Mouse (Mus musculus) limb, embryonic 12.5 days (tissue): ENCODE measurements around the gene 4930524B15Rik. TPM values are rescaled to one million over a fixed set of nuclear protein-coding genes. Genes with fewer than 3 reads are reported as not detected.

Experiments used
- ATAC-seq: fragments of 200-750 bp; cut with Nextera tagmentation; 2 replicates; pipeline ENCODE4 v1.8.0; 2017; ENCODE audit warnings: low read depth, moderate TSS enrichment; ENCODE audit not compliant: insufficient number of reproducible peaks, insufficient read depth, low FRiP score, low TSS enrichment
- H3K27ac ChIP-seq: fragments of 300-500 bp; sonication (generic); 2 replicates; pipeline ENCODE4 v1.5.1; 2016; ENCODE audit warnings: mild to moderate bottlenecking, moderate library complexity
- H3K27me3 ChIP-seq: fragments of 300-500 bp; sonication (generic); 2 replicates; pipeline ENCODE4 v1.6.1; 2016; ENCODE audit warnings: mild to moderate bottlenecking, moderate library complexity
- H3K36me3 ChIP-seq: fragments of 300-500 bp; sonication (generic); 2 replicates; pipeline ENCODE4 v1.6.1; 2016; ENCODE audit warnings: mild to moderate bottlenecking, moderate library complexity
- H3K4me1 ChIP-seq: fragments of 300-500 bp; sonication (generic); replicated peaks from 2 replicates; pipeline ENCODE4 v1.6.1; 2016
- H3K4me2 ChIP-seq: fragments of 300-500 bp; sonication (generic); 2 replicates; pipeline ENCODE4 v1.6.1; 2016; ENCODE audit warnings: mild to moderate bottlenecking, moderate library complexity
- H3K4me3 ChIP-seq: fragments of 300-500 bp; sonication (generic); replicated peaks from 2 replicates; pipeline ENCODE4 v1.5.1; 2016; ENCODE audit warnings: mild to moderate bottlenecking
- H3K9ac ChIP-seq: fragments of 300-500 bp; sonication (generic); replicated peaks from 2 replicates; pipeline ENCODE4 v1.6.1; 2016; ENCODE audit warnings: mild to moderate bottlenecking, moderate library complexity
- H3K9me3 ChIP-seq: fragments of 300-500 bp; sonication (generic); 2 replicates; pipeline ENCODE4 v1.6.1; 2016; ENCODE audit warnings: mild to moderate bottlenecking, moderate library complexity
- WGBS: fragments of 180-500 bp; shearing (Covaris S2); methylation state at CpG from one replicate; pipeline ENCODE4 v1.1.7; 2016; 5-methylcytosine and 5-hydroxymethylcytosine counted together
- polyA plus RNA-seq: library from polyadenylated mRNA; unstranded; fragments of >200 nt; fragmentation: Nextera tagmentation; extraction: Ambion mirVana; gene quantifications from 2 replicates; pipeline ENCODE4 v1.2.1, GENCODE M21; 2016

The 4930524B15Rik gene
- polyA plus RNA-seq, 1 experiment from 2014 or later = not detected

DNA sequence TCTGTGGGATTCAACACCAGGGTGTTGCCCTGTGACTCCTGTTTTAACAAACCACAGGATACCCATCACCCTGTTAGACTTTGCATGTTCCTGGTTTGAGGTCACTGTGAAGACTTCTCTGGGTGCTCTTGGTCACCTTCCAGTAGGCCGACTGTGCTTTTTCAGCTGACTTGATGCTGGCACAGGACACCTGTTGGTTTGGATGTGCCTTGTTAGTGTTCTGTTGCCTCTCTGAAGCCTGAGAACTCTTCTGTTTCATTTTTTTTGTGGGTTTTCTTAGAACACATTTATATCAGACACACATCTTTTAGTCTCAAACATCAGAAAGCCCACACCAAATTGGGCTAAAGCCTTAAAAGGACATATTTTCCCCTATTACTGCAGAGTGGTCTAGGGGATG, 48.2 kb downstream of the 4930524B15Rik start:
- no peak for ATAC-seq
- no peaks in the 10 kb centered on the region for H3K36me3 ChIP-seq
- WGBS = 82% methylated on average over 1 of the region's 1 CpGs
- peaks cover 31% of the 10 kb centered on the region for H3K4me1 ChIP-seq
- no peaks in the 10 kb centered on the region for H3K27me3 ChIP-seq
- H3K27ac ChIP-seq = no peak overlapping the region
- H3K4me3 ChIP-seq = no peak overlapping the region
- no peaks in the 10 kb centered on the region for H3K9me3 ChIP-seq
- H3K4me2 ChIP-seq = no peak overlapping the region
- no peak overlapping the region for H3K9ac ChIP-seq

DNA sequence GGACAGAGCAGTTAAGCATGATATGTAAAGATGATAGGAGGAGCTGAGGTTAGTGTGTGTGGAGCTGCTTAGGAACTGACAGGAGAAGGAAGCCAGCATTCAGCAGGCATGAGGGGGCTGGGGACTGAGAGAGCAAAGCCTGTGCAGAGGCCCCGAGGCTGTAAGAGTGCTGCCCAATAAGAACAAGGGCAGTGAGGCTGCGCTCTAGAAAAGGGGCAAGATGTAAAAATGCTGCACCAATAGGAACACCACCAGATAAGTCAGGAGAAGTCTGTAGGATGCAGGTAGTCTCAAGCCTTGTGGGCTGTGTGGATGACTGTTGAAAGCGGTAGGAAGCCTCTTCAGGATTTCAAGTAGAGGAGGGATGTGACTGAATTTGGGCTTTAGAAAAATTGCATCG, 52.8 kb downstream of the 4930524B15Rik start:
- H3K4me3 ChIP-seq = no peak overlapping the region
- peaks cover 3% of the 10 kb centered on the region; the same call in 1 of the 2 replicates for H3K27me3 ChIP-seq
- H3K27ac ChIP-seq = no peak overlapping the region
- peaks cover 26% of the 10 kb centered on the region for H3K4me1 ChIP-seq
- WGBS = 50% methylated on average over 4 of the region's 4 CpGs
- peak overlapping the region; percentile 1; the same call in 1 of the 2 replicates for H3K4me2 ChIP-seq
- peak; percentile 26; the same call in 1 of the 2 replicates for ATAC-seq
- H3K9ac ChIP-seq = no peak overlapping the region
- no peaks in the 10 kb centered on the region for H3K36me3 ChIP-seq
- no peaks in the 10 kb centered on the region for H3K9me3 ChIP-seq

GRCm38 (mm10) chr11:32020031-32020965, 54.9 kb downstream of the 4930524B15Rik start:
- 36% methylated on average over 8 of the region's 8 CpGs for WGBS
- peaks cover 37% of the 10 kb centered on the region for H3K4me1 ChIP-seq
- no peak for ATAC-seq

GRCm38 (mm10) chr11:32026634-32027033, 61.2 kb downstream of the 4930524B15Rik start:
- ATAC-seq = peak; percentile 49; the same call in 1 of the 2 replicates
- Histone ChIP-seq H3K9ac (no peak overlapping the region), H3K27me3 (no peaks in the 10 kb centered on the region), H3K27ac (no peak overlapping the region), H3K36me3 (no peaks in the 10 kb centered on the region), H3K4me3 (no peak overlapping the region), H3K4me2 (no peak overlapping the region), H3K4me1 (peaks cover 30% of the 10 kb centered on the region), H3K9me3 (no peaks in the 10 kb centered on the region)
- 67% methylated on average over 5 of the region's 5 CpGs for WGBS

More at GRCm38 (mm10) chr11:32020031-32020965, 54.9 kb downstream of the 4930524B15Rik start:
- peaks cover 3% of the 10 kb centered on the region; the same call in 1 of the 2 replicates for H3K27me3 ChIP-seq
- no peaks in the 10 kb centered on the region for H3K9me3 ChIP-seq
- no peak overlapping the region for H3K4me2 ChIP-seq
- no peaks in the 10 kb centered on the region for H3K36me3 ChIP-seq
- H3K9ac ChIP-seq = no peak overlapping the region
- H3K27ac ChIP-seq = no peak overlapping the region
- H3K4me3 ChIP-seq = no peak overlapping the region

DNA sequence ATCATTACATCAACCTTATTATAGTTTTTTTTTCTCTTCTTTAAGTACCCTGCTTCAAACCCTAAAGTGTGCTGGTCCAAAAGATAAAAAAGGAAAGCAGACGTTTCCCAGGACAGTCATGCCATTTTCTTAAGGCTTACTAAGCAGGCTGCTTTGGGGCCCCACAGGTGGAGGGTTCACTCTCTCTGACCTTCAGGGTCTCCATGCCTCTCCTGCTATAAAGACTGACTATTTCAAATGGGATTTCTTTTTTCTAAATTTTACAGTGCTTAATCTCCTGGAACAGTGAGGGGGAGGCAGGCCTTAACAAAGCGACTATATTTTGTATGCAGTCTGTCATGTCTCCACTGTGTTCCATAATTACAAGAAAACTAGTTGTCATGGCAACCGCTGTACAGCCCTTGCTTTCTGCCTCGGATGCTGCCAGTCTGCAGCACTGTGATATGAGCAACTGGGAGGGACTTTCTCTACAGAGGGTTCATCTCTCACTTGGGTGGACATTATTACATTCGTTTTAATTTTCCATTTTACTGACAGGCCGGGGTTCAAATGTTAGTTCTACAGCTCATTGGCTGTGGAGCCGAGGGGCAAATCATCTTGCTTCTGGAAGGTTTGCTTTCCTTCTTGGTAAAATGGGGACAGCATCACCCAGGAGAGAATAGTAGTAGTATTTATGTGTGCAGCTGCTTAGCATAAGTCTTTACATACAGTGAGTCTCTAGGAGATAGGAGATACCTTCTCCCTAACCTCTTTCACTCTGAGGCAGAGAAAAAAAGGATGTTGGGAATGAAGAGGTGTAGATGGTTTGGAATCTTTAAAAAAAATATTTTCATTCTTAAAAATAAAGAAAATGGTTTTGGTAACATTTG, 62.3 kb downstream of the 4930524B15Rik start:
- ATAC-seq = no peak
- Histone ChIP-seq H3K9ac (no peak overlapping the region), H3K4me3 (no peak overlapping the region), H3K4me2 (no peak overlapping the region), H3K4me1 (peaks cover 30% of the 10 kb centered on the region), H3K27me3 (no peaks in the 10 kb centered on the region), H3K9me3 (no peaks in the 10 kb centered on the region), H3K36me3 (no peaks in the 10 kb centered on the region), H3K27ac (no peak overlapping the region)
- 70% methylated on average over 7 of the region's 7 CpGs for WGBS

- Histone ChIP-seq H3K27me3 (no peaks in the 10 kb centered on the region), H3K36me3 (no peaks in the 10 kb centered on the region), H3K4me1 (peaks cover 30% of the 10 kb centered on the region), H3K4me3 (no peak overlapping the region), H3K4me2 (no peak overlapping the region), H3K9me3 (no peaks in the 10 kb centered on the region), H3K9ac (no peak overlapping the region), H3K27ac (no peak overlapping the region)
- ATAC-seq = no peak
- 74% methylated on average over 3 of the region's 3 CpGs for WGBS
These were observed 63.2 kb downstream of the 4930524B15Rik start for GRCm38 (mm10) chr11:32028605-32029004.

Other genes starting within 250 kb of the 4930524B15Rik start
- 2.5 TPM in 2 replicates for gene Cpeb4, start 93.4 kb upstream of the 4930524B15Rik start, polyA plus RNA-seq
- 6.7 and 7.2 TPM in 2 replicates for gene Nsg2, start 34.9 kb downstream of the 4930524B15Rik start, polyA plus RNA-seq
- gene Il9r, start 234.7 kb downstream of the 4930524B15Rik start, polyA plus RNA-seq = 0.21 TPM in 1 of 2 replicates, not detected in the other
- gene Snrnp25, start 239.8 kb downstream of the 4930524B15Rik start, polyA plus RNA-seq = 81.9 and 83.3 TPM in 2 replicates